Mouse (Mus musculus) kidney, postnatal 10 days (tissue): ENCODE measurements at regions not wholly inside any gene's neighbourhood (a gene's known extent, or its start where the extent isn't known, plus 50 kb on each side); places are given as distances from the start of the nearest gene placed in this dataset.
A peak's percentile ranks its signal among the peaks of the same experiment; 100 is the strongest.

Experiments
- DNase-seq: peaks from one replicate; pipeline ENCODE4 v3.0.0; 2021; ENCODE audit warnings: mixed read lengths

DNA sequence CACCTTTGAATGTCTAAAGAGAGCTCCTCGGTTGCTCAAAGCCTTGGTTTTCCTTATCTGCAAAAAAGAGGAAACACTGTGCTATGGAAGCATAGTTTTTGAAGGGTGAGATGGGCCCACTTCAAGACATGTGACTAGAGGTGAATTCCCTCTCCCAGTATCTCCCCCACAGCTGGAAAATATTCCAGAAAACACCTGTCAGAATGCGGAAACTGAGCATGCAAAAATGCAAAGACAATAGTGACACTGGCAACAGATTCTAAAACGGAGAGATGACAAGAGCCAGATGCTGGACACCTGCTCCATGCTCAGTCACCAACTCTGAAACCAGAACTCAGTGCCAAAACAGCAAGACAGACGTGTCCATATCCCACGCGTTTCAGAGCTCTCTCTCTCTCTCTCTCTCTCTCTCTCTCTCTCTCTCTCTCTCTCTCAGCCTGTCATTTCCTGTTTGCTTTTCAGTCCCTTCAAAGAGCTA lies 117.5 kb upstream of the Itga4 start:
- DNase-seq: peak; percentile 12

GRCm38 (mm10) chr2:79138368-79139109 lies 116.7 kb upstream of the Itga4 start:
- no peak for DNase-seq

DNA sequence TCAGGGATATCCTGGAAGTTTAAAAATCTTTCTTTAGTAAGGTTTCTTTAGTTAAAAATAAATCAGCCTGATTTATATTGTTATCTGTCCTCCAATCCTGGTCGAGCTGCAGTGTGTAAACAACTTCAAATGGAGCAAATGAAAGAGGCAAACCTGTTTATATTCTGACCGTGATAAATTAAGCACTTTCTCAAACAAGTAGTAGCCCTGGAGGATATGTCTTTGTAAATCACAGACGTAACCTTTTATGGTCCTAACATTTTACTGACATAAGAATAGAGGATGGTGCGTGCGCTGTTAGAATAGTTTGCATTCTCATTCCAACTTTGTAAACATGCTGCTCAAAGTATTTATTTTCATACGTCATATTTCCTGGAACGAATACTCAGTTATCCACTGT lies 113.3 kb upstream of the Itga4 start:
- no peak for DNase-seq

DNA sequence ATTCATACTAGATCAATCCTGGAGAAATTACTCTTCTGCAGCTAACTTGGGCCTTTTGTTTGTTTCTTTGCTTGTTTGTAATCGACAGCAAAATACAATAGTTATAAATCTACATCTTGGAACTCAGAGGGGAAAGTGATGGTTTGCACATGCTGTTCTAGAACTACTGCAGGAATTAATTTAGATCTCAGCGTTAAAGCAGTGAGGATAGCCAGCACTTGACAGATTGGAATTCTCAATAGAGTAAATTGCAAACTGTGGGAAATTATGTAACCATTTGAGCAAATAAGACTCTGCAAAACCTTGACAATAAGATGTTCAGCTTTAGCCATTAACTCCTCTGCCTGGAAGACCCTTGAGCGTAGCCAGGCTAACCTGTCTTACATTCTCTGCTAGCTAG lies 112.0 kb upstream of the Itga4 start:
- no peak for DNase-seq

- DNase-seq: no peak
Observed at GRCm38 (mm10) chr2:79145897-79146296, 109.3 kb upstream of the Itga4 start.

- DNase-seq: no peak
Observed at GRCm38 (mm10) chr2:79146563-79146962, 108.7 kb upstream of the Itga4 start.

DNA sequence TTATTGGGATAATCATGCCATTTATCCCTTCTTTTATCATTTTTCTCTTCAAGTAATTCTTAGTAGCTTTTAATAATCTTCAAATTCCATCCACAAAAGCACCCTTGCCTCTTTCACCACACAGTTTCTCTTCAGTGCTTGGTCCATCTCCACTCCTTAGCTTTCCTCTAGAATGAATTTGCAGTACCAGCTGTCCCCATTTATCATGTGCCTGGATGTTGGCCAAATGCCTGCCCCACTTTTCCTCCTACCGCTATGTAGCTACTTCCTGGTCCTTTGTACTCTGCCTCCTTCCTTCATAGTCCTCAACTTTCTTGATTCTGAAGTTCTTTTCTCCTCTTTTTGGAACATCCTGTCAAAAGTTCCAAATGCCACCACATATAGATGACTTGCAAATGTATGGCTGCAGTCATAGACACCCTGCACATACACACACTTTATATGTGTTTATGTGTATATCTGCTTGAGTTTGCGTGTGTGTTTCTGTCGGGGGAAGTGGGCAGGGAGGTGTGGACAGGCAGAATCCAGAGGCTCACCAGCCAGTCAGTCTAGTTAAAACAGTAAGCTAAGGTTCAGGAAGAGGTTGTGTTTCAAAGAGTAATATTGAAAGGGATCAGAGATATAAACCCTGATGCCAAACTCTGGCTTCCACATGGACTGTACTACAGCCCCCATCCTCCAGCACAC lies 106.1 kb upstream of the Itga4 start:
- peak; percentile 70 for DNase-seq

- DNase-seq: no peak
Observed at GRCm38 (mm10) chr2:79151610-79152009, 103.6 kb upstream of the Itga4 start.

DNA sequence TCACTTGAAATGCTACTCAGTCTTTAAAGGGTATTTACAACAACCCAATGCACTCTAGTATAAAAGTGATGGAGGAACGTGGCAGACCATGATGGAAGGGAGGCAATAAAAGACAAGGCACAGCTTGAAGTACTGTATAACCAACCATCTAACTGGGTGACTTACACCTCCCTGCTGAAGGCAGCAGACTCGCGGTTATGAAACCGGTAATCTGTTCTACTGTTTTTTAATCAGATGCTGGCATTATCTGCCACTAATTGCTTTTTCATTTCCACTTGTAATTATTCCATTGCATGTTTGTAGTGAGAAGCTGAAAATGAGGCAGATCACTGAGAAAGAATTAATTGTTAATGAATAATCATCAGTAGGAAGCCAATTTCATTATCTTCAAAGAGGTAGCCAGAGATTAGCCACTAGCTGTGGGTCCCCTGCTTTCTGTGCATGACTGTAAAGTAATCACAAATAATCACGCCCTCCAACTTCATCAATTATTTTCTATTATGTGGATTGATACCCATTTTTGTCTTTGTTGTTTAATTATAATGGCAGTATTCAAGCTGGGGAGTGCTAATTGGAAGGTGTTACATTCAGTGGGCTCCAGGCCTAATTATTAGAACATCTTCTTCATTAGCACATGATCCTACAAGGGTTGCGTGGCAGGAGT lies 103.1 kb upstream of the Itga4 start:
- no peak for DNase-seq

GRCm38 (mm10) chr2:79152695-79153057 lies 102.5 kb upstream of the Itga4 start:
- DNase-seq: no peak

DNA sequence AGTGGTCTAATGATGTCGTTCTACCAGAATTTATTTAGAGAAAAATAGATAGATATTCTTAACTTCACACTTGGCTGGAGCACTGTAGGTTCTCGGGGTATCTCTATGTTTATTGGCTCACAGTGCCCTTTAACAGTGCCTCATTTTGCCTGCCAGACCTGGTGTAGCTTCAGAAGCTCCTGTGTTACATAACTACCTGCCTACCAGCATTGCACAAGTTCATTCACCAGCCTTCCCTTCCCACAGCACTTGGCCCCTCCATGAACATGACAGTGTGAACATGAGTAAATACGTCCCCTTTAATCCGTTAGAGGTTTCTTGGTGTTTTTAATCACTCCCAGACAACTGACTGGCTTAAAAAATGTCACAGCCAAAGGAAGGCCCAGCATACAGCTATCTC lies 102.2 kb upstream of the Itga4 start:
- DNase-seq: no peak

GRCm38 (mm10) chr2:79158450-79159055 lies 96.7 kb upstream of the Itga4 start:
- DNase-seq: no peak

- DNase-seq: no peak
Observed at GRCm38 (mm10) chr2:79159336-79159735, 95.9 kb upstream of the Itga4 start.

GRCm38 (mm10) chr2:79172967-79173919 lies 82.0 kb upstream of the Itga4 start:
- no peak for DNase-seq

DNA sequence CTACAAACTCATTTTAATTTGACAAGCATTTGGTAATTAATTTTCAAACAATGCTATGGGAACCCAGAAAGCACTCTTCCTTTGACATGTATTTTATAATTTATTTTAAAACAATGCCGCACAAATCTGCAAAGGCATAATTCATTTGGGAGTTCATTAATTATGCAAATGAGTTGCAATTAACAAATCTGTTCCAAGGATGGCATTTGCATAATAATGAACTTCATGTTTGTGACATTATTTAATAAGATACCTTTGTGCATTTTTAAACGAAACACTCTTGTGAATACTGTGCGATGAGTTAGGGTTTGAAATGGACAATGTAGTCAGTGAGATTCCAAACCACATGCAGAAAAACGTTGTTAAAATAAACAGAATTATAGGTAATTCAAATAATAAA lies 80.9 kb upstream of the Itga4 start:
- no peak for DNase-seq

GRCm38 (mm10) chr2:79180782-79181181 lies 74.4 kb upstream of the Itga4 start:
- no peak for DNase-seq

- DNase-seq: no peak
Observed at GRCm38 (mm10) chr2:79183034-79183630, 72.1 kb upstream of the Itga4 start.

- DNase-seq: no peak
Observed at GRCm38 (mm10) chr2:79185234-79186101, 69.8 kb upstream of the Itga4 start.

DNA sequence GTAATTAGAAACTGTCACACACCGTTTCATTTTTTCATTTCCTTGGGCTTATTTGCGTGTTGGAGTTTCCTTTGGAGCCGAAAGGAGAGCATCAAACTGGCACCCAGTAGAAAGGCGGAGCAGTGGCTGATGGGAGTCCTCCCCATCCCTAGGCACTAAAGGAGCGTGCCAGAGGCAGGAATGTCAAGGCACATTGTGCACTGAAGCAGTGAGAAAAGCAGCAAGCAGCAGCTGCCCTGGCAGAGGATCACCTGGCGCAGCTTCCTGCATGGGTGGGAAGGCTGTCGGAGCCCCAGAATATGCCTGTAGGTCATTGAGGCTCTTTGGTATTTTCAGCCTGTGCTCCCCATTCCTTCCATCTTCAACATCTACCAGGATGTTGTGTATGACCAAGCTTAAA lies 68.3 kb upstream of the Itga4 start:
- no peak for DNase-seq

GRCm38 (mm10) chr2:79188511-79189193 lies 66.6 kb upstream of the Itga4 start:
- no peak for DNase-seq
